19 mouse cellular contexts compared by ENCODE assay signal in genomic region chr13:54337541-54337940, GRCm38 (mm10). TPM values are rescaled to one million over a fixed set of nuclear protein-coding genes. Genes with fewer than 3 reads are reported as not detected.
DNase-seq lines count a peak whose midpoint lies in the region; ATAC-seq lines count a peak whose summit lies in the region.
"Had no signal": no experiment of that assay in that cellular context is flagged by ENCODE, and none has a peak within 500 bp of the region (broad histone marks: within the 10 kb centered on the region; RNA-seq: fewer than 3 reads in every experiment).

No protein-coding gene starts in this region.

- no peaks in the 10 kb centered on the region for H3K36me3 ChIP-seq in kidney, embryonic 15.5 days
- H3K36me3 ChIP-seq: forebrain, embryonic 10.5 days; hindbrain, embryonic 15.5 days; limb, embryonic 15.5 days had no signal

- H3K4me1 ChIP-seq in kidney, embryonic 15.5 days = peaks cover 2% of the 10 kb centered on the region; the same call in 1 of the 2 replicates
- H3K4me1 ChIP-seq: hindbrain, embryonic 15.5 days had no signal

- H3K27ac ChIP-seq in kidney, embryonic 15.5 days = no peak overlapping the region
- H3K27ac ChIP-seq: forebrain, embryonic 10.5 days; hindbrain, embryonic 15.5 days; limb, embryonic 15.5 days had no signal

- H3K9ac ChIP-seq in kidney, embryonic 15.5 days = no peak overlapping the region
- H3K9ac ChIP-seq: hindbrain, embryonic 15.5 days; limb, embryonic 15.5 days had no signal

- peak; percentile 30 for DNase-seq in kidney, adult 11 months
- peak; percentile 12 for DNase-seq in lung, postnatal 36 days
- DNase-seq in lung, postnatal 10 days = no peak
- DNase-seq in adrenal gland, adult 2 months = peak; percentile 84
- DNase-seq in adrenal gland, postnatal 25 days = peak; percentile 27
- DNase-seq in thymus, postnatal 25 days = no peak
- DNase-seq in right cerebral cortex, postnatal 14 days = no peak
- DNase-seq: gastrocnemius, postnatal 14 days; lung, adult 18-20 months; lung, postnatal 4 days; thymus, postnatal 36 days had no signal

- H3K4me3 ChIP-seq in kidney, embryonic 15.5 days (replicated peaks) = no peak overlapping the region
- H3K4me3 ChIP-seq: forebrain, embryonic 10.5 days; hindbrain, embryonic 15.5 days; limb, embryonic 15.5 days; myocyte had no signal

- no peak overlapping the region for H3K4me2 ChIP-seq in kidney, embryonic 15.5 days
- H3K4me2 ChIP-seq: heart, embryonic 11.5 days; hindbrain, embryonic 15.5 days; limb, embryonic 15.5 days; midbrain, embryonic 11.5 days had no signal

- H3K27me3 ChIP-seq in kidney, embryonic 15.5 days = no peaks in the 10 kb centered on the region
- H3K27me3 ChIP-seq: hindbrain, embryonic 15.5 days; limb, embryonic 15.5 days had no signal

- no peaks in the 10 kb centered on the region for H3K9me3 ChIP-seq in kidney, embryonic 15.5 days (replicated peaks)
- H3K9me3 ChIP-seq: forebrain, embryonic 10.5 days; hindbrain, embryonic 15.5 days; limb, embryonic 15.5 days had no signal

- ATAC-seq in kidney, embryonic 15.5 days (replicated peaks; ENCODE audit: low FRiP score) = no peak
- ATAC-seq: intestine, postnatal 0 days had no signal

- 74% methylated on average over 7 of the region's 7 CpGs for WGBS in kidney, embryonic 15.5 days

RNA-seq across cellular contexts. Expression of gene Cplx2, which starts 33.6 kb away (rescaled TPM):
- 4.0 and 5.3 TPM in 2 replicates for polyA plus RNA-seq in kidney, embryonic 15.5 days (2015; fragmentation: Nextera tagmentation; extraction: Ambion mirVana)
- 10 to 100 TPM; 20.3 to 20.8 TPM for total RNA-seq in adrenal gland, adult 2 months (2021)
- polyA plus RNA-seq in adrenal gland, adult 2 months (2012; rRNA removed) = 22.6 and 23.8 TPM in 2 replicates
- 19.7 and 28.1 TPM in 2 replicates for total RNA-seq in adrenal gland, postnatal 25 days (2021)

Comparison
In these comparisons a context has a peak if more than half of its experiments do, and no peak if none do; other contexts are left out.
1. DNase-seq: peak in kidney, adult 11 months (single experiment), lung, postnatal 36 days (single experiment), adrenal gland, adult 2 months (single experiment) and adrenal gland, postnatal 25 days (single experiment); none in lung, postnatal 10 days (single experiment), thymus, postnatal 25 days (single experiment) and right cerebral cortex, postnatal 14 days (single experiment).